10 mouse cellular contexts compared by ENCODE assay signal in the genomic region with DNA sequence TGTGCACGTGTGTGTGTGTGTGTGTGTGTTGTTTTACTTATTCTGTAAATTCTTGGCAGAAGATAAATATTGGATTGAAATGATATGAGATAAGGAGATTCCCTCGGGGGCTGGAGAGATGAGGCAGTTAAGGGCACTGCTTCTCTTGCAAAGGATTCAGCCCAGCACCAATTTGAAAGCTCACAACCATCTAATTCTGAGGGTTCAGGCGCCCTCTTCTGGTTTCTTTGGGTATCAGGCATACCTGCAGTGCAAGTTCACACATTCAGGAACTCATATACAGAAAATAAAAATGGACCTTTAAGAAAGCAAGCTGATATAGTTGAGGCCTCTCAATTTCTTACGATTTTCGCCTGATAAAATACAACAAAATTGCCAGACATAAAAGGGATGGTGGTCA. TPM values are rescaled to one million over a fixed set of nuclear protein-coding genes. Genes with fewer than 3 reads are reported as not detected.
DNase-seq lines count a peak whose midpoint lies in the region; ATAC-seq and TF ChIP-seq lines count a peak whose summit lies in the region.
"Had no signal": no experiment of that assay in that cellular context is flagged by ENCODE, and none has a peak within 500 bp of the region (broad histone marks: within the 10 kb centered on the region; RNA-seq: fewer than 3 reads in every experiment).

No protein-coding gene starts in this region.

- no peak overlapping the region for H3K4me3 ChIP-seq in limb, embryonic 14.5 days (replicated peaks; ENCODE audit: low read length)
- H3K4me3 ChIP-seq: hindbrain, embryonic 15.5 days had no signal

- no peak overlapping the region for H3K4me2 ChIP-seq in limb, embryonic 14.5 days (replicated peaks; ENCODE audit: low read depth, low read length, severe bottlenecking)
- H3K4me2 ChIP-seq: hindbrain, embryonic 15.5 days had no signal

- peaks cover 4% of the 10 kb centered on the region; the same call in 1 of the 2 replicates for H3K9me3 ChIP-seq in limb, embryonic 14.5 days (ENCODE audit: control insufficient read depth, low read length)
- H3K9me3 ChIP-seq: hindbrain, embryonic 15.5 days had no signal

- ATAC-seq in limb, embryonic 14.5 days (ENCODE audit: low FRiP score, low read depth), result no peak

- H3K9ac ChIP-seq in limb, embryonic 14.5 days (ENCODE audit: low read depth, low read length, severe bottlenecking), result no peak overlapping the region
- H3K9ac ChIP-seq: hindbrain, embryonic 15.5 days had no signal

- no peak for TF ChIP-seq POLR2A in limb, embryonic 14.5 days (IDR thresholded peaks at IDR 0.05; ENCODE audit: borderline replicate concordance, extremely low read depth, insufficient read depth, insufficient read length)

- WGBS in limb, embryonic 14.5 days, result 30% methylated on average over 5 of the region's 5 CpGs

- no peak overlapping the region for H3K27ac ChIP-seq in limb, embryonic 14.5 days (replicated peaks; ENCODE audit: low read depth, low read length)
- H3K27ac ChIP-seq: hindbrain, embryonic 15.5 days had no signal

- no peaks in the 10 kb centered on the region for H3K36me3 ChIP-seq in limb, embryonic 14.5 days (ENCODE audit: control insufficient read depth, insufficient read depth, low read length)
- H3K36me3 ChIP-seq: hindbrain, embryonic 15.5 days had no signal

- peak; percentile 56 to 83 for DNase-seq in adrenal gland, adult (ENCODE audit: inconsistent age in 2 of 2, low spot score in 1 of 2)
- DNase-seq in adrenal gland, adult 8-10 months, result no peak
- peak; percentile 73 for DNase-seq in testis, postnatal 10 days (ENCODE audit: low spot score)
- no peak for DNase-seq in testis, postnatal 14 days (ENCODE audit: low spot score)
- DNase-seq in embryo, embryonic 11 days, result peak; percentile 75
- peak; percentile 85 for DNase-seq in kidney, adult 9 months
- DNase-seq in limb, embryonic 14.5 days (ENCODE audit: low spot score), result peak; percentile 68
- DNase-seq in right cerebral cortex, postnatal 36 days (ENCODE audit: low spot score in 2 of 2), result peak; percentile 45 to 51

- H3K4me1 ChIP-seq in limb, embryonic 14.5 days (ENCODE audit: control insufficient read depth, insufficient read depth, low read length), result no peaks in the 10 kb centered on the region
- H3K4me1 ChIP-seq: hindbrain, embryonic 15.5 days had no signal

- no peaks in the 10 kb centered on the region for H3K27me3 ChIP-seq in limb, embryonic 14.5 days (ENCODE audit: control insufficient read depth, insufficient read depth, low read length)
- H3K27me3 ChIP-seq: hindbrain, embryonic 15.5 days had no signal

RNA-seq across cellular contexts. Expression of gene Higd1c, which starts 10.7 kb away (rescaled TPM):
- 1 to 10 TPM in 2 of 4 experiments, not detected in 2; 1.0 to 1.7 TPM for total RNA-seq in adrenal gland, adult 8-10 months (2022)
- not detected in 2 replicates for polyA plus RNA-seq in limb, embryonic 14.5 days (2012; rRNA removed)
- polyA plus RNA-seq in limb, embryonic 14.5 days (2014; fragmentation: Nextera tagmentation; extraction: Ambion mirVana), result not detected in 2 replicates
- polyA plus RNA-seq: stomach, embryonic 14.5 days had no signal

RNA-seq across cellular contexts. Expression of gene Mettl7a2, which starts 22.1 kb away (rescaled TPM):
- 1 to 10 TPM; 1.5 to 3.3 (median 2.5) TPM for total RNA-seq in adrenal gland, adult 8-10 months (2022)
- 0.08 and 0.13 TPM in 2 replicates for polyA plus RNA-seq in limb, embryonic 14.5 days (2012; rRNA removed)
- polyA plus RNA-seq in limb, embryonic 14.5 days (2014; fragmentation: Nextera tagmentation; extraction: Ambion mirVana), result not detected in 2 replicates
- polyA plus RNA-seq: hindbrain, embryonic 15.5 days; stomach, embryonic 14.5 days had no signal

RNA-seq across cellular contexts. Expression of gene Methig1, which starts 22.1 kb away (rescaled TPM):
- under 1 TPM; 0.41 to 0.98 (median 0.71) TPM for total RNA-seq in adrenal gland, adult 8-10 months (2022)
- 0.05 TPM in 1 of 2 replicates, not detected in the other for polyA plus RNA-seq in limb, embryonic 14.5 days (2012; rRNA removed)
- polyA plus RNA-seq in limb, embryonic 14.5 days (2014; fragmentation: Nextera tagmentation; extraction: Ambion mirVana), result not detected in 2 replicates
- polyA plus RNA-seq: hindbrain, embryonic 15.5 days had no signal

RNA-seq across cellular contexts. Expression of gene Mettl7a3, which starts 40.3 kb away (rescaled TPM):
- total RNA-seq in adrenal gland, adult 8-10 months (2022), result under 1 TPM in 2 of 4 experiments, not detected in 2; 0.27 to 0.31 TPM
- 0.55 and 0.60 TPM in 2 replicates for polyA plus RNA-seq in limb, embryonic 14.5 days (2012; rRNA removed)
- 0.64 and 0.70 TPM in 2 replicates for polyA plus RNA-seq in limb, embryonic 14.5 days (2014; fragmentation: Nextera tagmentation; extraction: Ambion mirVana)
- polyA plus RNA-seq: stomach, embryonic 14.5 days had no signal

RNA-seq across cellular contexts. Expression of gene Gm5475, which starts 46.9 kb away (rescaled TPM):
- under 1 TPM; 0.09 to 0.28 (median 0.26) TPM for total RNA-seq in adrenal gland, adult 8-10 months (2022)
- polyA plus RNA-seq in limb, embryonic 14.5 days (2012; rRNA removed), result 0.03 and 0.04 TPM in 2 replicates
- 0.12 TPM in 1 of 2 replicates, not detected in the other for polyA plus RNA-seq in limb, embryonic 14.5 days (2014; fragmentation: Nextera tagmentation; extraction: Ambion mirVana)
- polyA plus RNA-seq: stomach, embryonic 14.5 days had no signal

Comparison
In these comparisons a context has a peak if more than half of its experiments do, and no peak if none do; other contexts are left out.
1. DNase-seq: peak in adrenal gland, adult (2 of 2), testis, postnatal 10 days (single experiment), embryo, embryonic 11 days (single experiment), kidney, adult 9 months (single experiment), limb, embryonic 14.5 days (single experiment) and right cerebral cortex, postnatal 36 days (2 of 2); none in adrenal gland, adult 8-10 months (single experiment) and testis, postnatal 14 days (single experiment).